Mouse (Mus musculus) MEL (cell line): ENCODE measurements at regions not wholly inside any gene's neighbourhood (a gene's known extent, or its start where the extent isn't known, plus 50 kb on each side); places are given as distances from the start of the nearest gene placed in this dataset.

ENCODE experiments used
- DNase-seq: peaks from one replicate; pipeline ENCODE4 v3.0.0; 2011; ENCODE audit warnings: low read depth, low spot score
- H3K27ac ChIP-seq: 2 replicates; pipeline ENCODE4 v1.5.1; 2012; ENCODE audit warnings: low read depth, mild to moderate bottlenecking, control low read depth, low read length, moderate library complexity; ENCODE audit not compliant: control insufficient read depth
- H3K27me3 ChIP-seq, 2 experiments: fragments of 150-350 bp in 1 of 2; sonication (generic) in 1 of 2; 2 replicates each; pipeline ENCODE4 v1.6.1; 2012; ENCODE audit warnings: low read length in 2 of 2, mild to moderate bottlenecking in 2 of 2, improper control_type of control experiment in 1 of 2, moderate library complexity in 1 of 2; ENCODE audit not compliant: insufficient read depth in 2 of 2, control insufficient read depth in 1 of 2
- H3K36me3 ChIP-seq, 2 experiments: 2 replicates each; pipeline ENCODE4 v1.6.1; 2012 to 2014; ENCODE audit warnings: low read length in 2 of 2, improper control_type of control experiment in 1 of 2, inconsistent platforms in 1 of 2, mild to moderate bottlenecking in 1 of 2; ENCODE audit not compliant: insufficient read depth in 2 of 2, control insufficient read depth in 1 of 2
- H3K4me1 ChIP-seq, 2 experiments: fragments of 150-350 bp in 1 of 2; sonication (generic) in 1 of 2; 2 replicates each; pipeline ENCODE4 v1.6.1; 2012; ENCODE audit warnings: low read length in 2 of 2, improper control_type of control experiment in 1 of 2, mild to moderate bottlenecking in 1 of 2; ENCODE audit not compliant: insufficient read depth in 2 of 2, control insufficient read depth in 1 of 2
- H3K4me3 ChIP-seq, 2 experiments: fragments of 150-350 bp in 1 of 2; sonication (generic) in 1 of 2; 2 replicates each; pipeline ENCODE4 v1.5.1; 2012; ENCODE audit warnings: low read depth in 2 of 2, low read length in 2 of 2, mild to moderate bottlenecking in 2 of 2, moderate library complexity in 2 of 2, control low read depth in 1 of 2, improper control_type of control experiment in 1 of 2; ENCODE audit not compliant: control insufficient read depth in 1 of 2, insufficient read depth in 1 of 2
- H3K79me2 ChIP-seq: 2 replicates; pipeline ENCODE4 v1.6.1; 2012; ENCODE audit warnings: mild to moderate bottlenecking, low read length, moderate library complexity; ENCODE audit not compliant: control insufficient read depth, poor library complexity, insufficient read depth
- H3K9ac ChIP-seq: 2 replicates; pipeline ENCODE4 v1.6.1; 2012; ENCODE audit warnings: low read depth, mild to moderate bottlenecking, control low read depth, low read length, moderate library complexity; ENCODE audit not compliant: control insufficient read depth, poor library complexity, severe bottlenecking
- H3K9me3 ChIP-seq: fragments of 150-350 bp; sonication (generic); replicated peaks from 2 replicates; pipeline ENCODE4 v1.6.1; 2012; ENCODE audit warnings: mild to moderate bottlenecking, low read length, improper control_type of control experiment, moderate library complexity; ENCODE audit not compliant: insufficient read depth
- BHLHE40 ChIP-seq: IDR thresholded peaks from 2 replicates; pipeline ENCODE4 v1.6.1; 2012; ENCODE audit warnings: low read depth, mild to moderate bottlenecking, inconsistent platforms, low read length, improper control_type of control experiment, borderline replicate concordance
- CHD2 ChIP-seq: IDR thresholded peaks from 2 replicates; pipeline ENCODE4 v1.6.1; 2011; ENCODE audit warnings: low read length, improper control_type of control experiment
- ETS1 ChIP-seq: IDR thresholded peaks from 2 replicates; pipeline ENCODE4 v1.6.1; 2012; ENCODE audit warnings: low read depth, mild to moderate bottlenecking, inconsistent platforms, low read length, improper control_type of control experiment, moderate library complexity
- GATA1 ChIP-seq: IDR thresholded peaks from 2 replicates; pipeline ENCODE4 v1.6.1; 2011; ENCODE audit warnings: low read depth, low read length, improper control_type of control experiment
- HCFC1 ChIP-seq: IDR thresholded peaks from 2 replicates; pipeline ENCODE4 v1.6.1; 2012; ENCODE audit warnings: low read depth, mild to moderate bottlenecking, inconsistent platforms, low read length, improper control_type of control experiment, moderate library complexity
- KAT2A ChIP-seq: conservative IDR thresholded peaks from 2 replicates; pipeline ENCODE4 v1.6.1; 2012; ENCODE audit warnings: low read depth, low read length, improper control_type of control experiment, inconsistent platforms
- MAFK ChIP-seq: IDR thresholded peaks from 2 replicates; pipeline ENCODE4 v1.6.1; 2011; ENCODE audit warnings: low read depth, mild to moderate bottlenecking, low read length, improper control_type of control experiment, borderline replicate concordance
- MAX ChIP-seq: IDR thresholded peaks from 2 replicates; pipeline ENCODE4 v1.6.1; 2011; ENCODE audit warnings: low read length, improper control_type of control experiment
- MEF2A ChIP-seq: IDR thresholded peaks from 2 replicates; pipeline ENCODE4 v1.6.1; 2014; ENCODE audit warnings: low read depth, mild to moderate bottlenecking, inconsistent platforms, low read length, improper control_type of control experiment; ENCODE audit not compliant: poor library complexity, insufficient replicate concordance, severe bottlenecking; ENCODE audit errors: extremely low read depth
- MYB ChIP-seq: IDR thresholded peaks from 2 replicates; pipeline ENCODE4 v1.6.1; 2011; ENCODE audit warnings: mild to moderate bottlenecking, low read depth, low read length, improper control_type of control experiment
- MYC ChIP-seq: IDR thresholded peaks from 2 replicates; pipeline ENCODE4 v1.6.1; 2011; ENCODE audit warnings: low read depth, mild to moderate bottlenecking, low read length, improper control_type of control experiment, moderate library complexity
- POLR2A ChIP-seq, 2 experiments: IDR thresholded peaks; 2 replicates each; pipeline ENCODE4 v1.6.1; 2011 to 2012; ENCODE audit warnings: low read length in 2 of 2, mild to moderate bottlenecking in 2 of 2, control low read depth in 1 of 2, improper control_type of control experiment in 1 of 2, low read depth in 1 of 2, moderate library complexity in 1 of 2; ENCODE audit not compliant: control insufficient read depth in 1 of 2, insufficient read depth in 1 of 2, poor library complexity in 1 of 2
- POLR2AphosphoS2 ChIP-seq: IDR thresholded peaks from 2 replicates; pipeline ENCODE4 v1.6.1; 2011; ENCODE audit warnings: low read length, improper control_type of control experiment
- RAD21 ChIP-seq: IDR thresholded peaks from 2 replicates; pipeline ENCODE4 v1.6.1; 2011; ENCODE audit warnings: mild to moderate bottlenecking, low read depth, low read length, improper control_type of control experiment
- SMC3 ChIP-seq: IDR thresholded peaks from 2 replicates; pipeline ENCODE4 v1.6.1; 2011; ENCODE audit warnings: low read depth, low read length, improper control_type of control experiment
- TAL1 ChIP-seq: IDR thresholded peaks from 2 replicates; pipeline ENCODE4 v1.6.1; 2012; ENCODE audit warnings: mild to moderate bottlenecking, inconsistent platforms, low read length, moderate library complexity, mixed read lengths
- USF2 ChIP-seq, 2 experiments: IDR thresholded peaks; 2 replicates each; pipeline ENCODE4 v1.6.1; 2011 to 2012; ENCODE audit warnings: improper control_type of control experiment in 2 of 2, low read length in 2 of 2, borderline replicate concordance in 1 of 2, inconsistent platforms in 1 of 2, low read depth in 1 of 2, mild to moderate bottlenecking in 1 of 2; ENCODE audit not compliant: insufficient read depth in 1 of 2
- ZC3H11A ChIP-seq: IDR thresholded peaks from 2 replicates; pipeline ENCODE4 v1.6.1; 2012; ENCODE audit warnings: low read depth, mild to moderate bottlenecking, inconsistent platforms, low read length, improper control_type of control experiment
- ZKSCAN1 ChIP-seq: IDR thresholded peaks from 2 replicates; pipeline ENCODE4 v1.6.1; 2012; ENCODE audit warnings: low read depth, mild to moderate bottlenecking, inconsistent platforms, low read length, improper control_type of control experiment, moderate library complexity

GRCm38 (mm10) chr1:52338704-52339103, 105.7 kb upstream of the Gls start:
- Histone ChIP-seq H3K4me3 (no peak overlapping the region), H3K36me3 (no peaks in the 10 kb centered on the region), H3K9me3 (no peaks in the 10 kb centered on the region), H3K4me1 (no peaks in the 10 kb centered on the region), H3K9ac (no peak overlapping the region), H3K27ac (no peak overlapping the region), H3K27me3 (peaks cover 0 to 6% of the 10 kb centered on the region in 2 experiments; a peak in 2 of 4 replicates), H3K79me2 (no peaks in the 10 kb centered on the region)
- DNase-seq: no peak
- TF ChIP-seq BHLHE40 (no peak), SMC3 (no peak), TAL1 (no peak), ZC3H11A (no peak), CHD2 (no peak), USF2 (IDR thresholded peaks at IDR 0.05; ENCODE audit: borderline replicate concordance in 1 of 2, insufficient read depth in 1 of 2, low read depth in 1 of 2, low read length in 2 of 2) (no peak), MYB (no peak), MYC (no peak), ZKSCAN1 (no peak), RAD21 (no peak)

DNA sequence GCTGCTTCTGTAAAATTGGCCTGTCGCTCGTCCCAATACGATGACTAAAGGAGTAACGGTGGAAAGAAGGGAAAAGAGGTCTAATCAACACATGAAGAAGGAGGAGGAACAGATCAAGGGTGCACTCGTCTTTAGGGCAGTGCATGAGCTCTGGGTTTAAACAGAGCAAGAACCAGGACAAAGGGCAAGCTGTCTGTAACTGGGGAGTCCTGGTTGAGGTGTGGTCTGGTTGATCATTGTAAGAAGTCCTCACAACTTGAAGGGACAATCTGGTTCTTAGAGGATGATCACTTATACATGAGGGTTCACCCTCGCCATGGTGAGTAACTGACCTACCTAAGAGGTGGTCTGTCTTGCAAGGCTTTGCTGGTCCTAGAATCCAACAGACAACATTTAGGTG, 105.2 kb upstream of the Gls start:
- Histone ChIP-seq H3K36me3 (no peaks in the 10 kb centered on the region), H3K79me2 (no peaks in the 10 kb centered on the region), H3K4me1 (no peaks in the 10 kb centered on the region), H3K9me3 (no peaks in the 10 kb centered on the region), H3K27me3 (peaks cover 0 to 4% of the 10 kb centered on the region in 2 experiments; a peak in 1 of 4 replicates), H3K27ac (no peak overlapping the region), H3K9ac (no peak overlapping the region), H3K4me3 (no peak overlapping the region)
- TF ChIP-seq KAT2A (no peak), POLR2AphosphoS2 (no peak), MAX (no peak), HCFC1 (no peak), ZC3H11A (no peak), MEF2A (no peak), MAFK (no peak), POLR2A (IDR thresholded peaks at IDR 0.05; ENCODE audit: control insufficient read depth in 1 of 2, insufficient read depth in 1 of 2, low read depth in 1 of 2, low read length in 2 of 2, poor library complexity in 1 of 2) (no peak), GATA1 (no peak), SMC3 (no peak), ZKSCAN1 (no peak), TAL1 (no peak), MYB (no peak), RAD21 (no peak), ETS1 (no peak), CHD2 (no peak), BHLHE40 (no peak)
- DNase-seq: no peak
